Mouse (Mus musculus) thymus, postnatal 36 days (tissue): ENCODE measurements around the gene 2310034G01Rik.

Experiments
- DNase-seq, 2 experiments: peaks; one replicate each; pipeline ENCODE4 v3.0.0; 2022; ENCODE audit warnings: mixed read lengths in 2 of 2

2310034G01Rik gene

GRCm38 (mm10) chr19:46313591-46313990 is 36.5 kb downstream of the 2310034G01Rik start:
- peak in 1 of 2 experiments; percentile 1 for DNase-seq

GRCm38 (mm10) chr19:46313116-46313515 is 37.0 kb downstream of the 2310034G01Rik start:
- DNase-seq, result no peak

GRCm38 (mm10) chr19:46312566-46312965 is 37.5 kb downstream of the 2310034G01Rik start:
- no peak for DNase-seq

- peak in 1 of 2 experiments; percentile 0 for DNase-seq
These were observed 38.8 kb downstream of the 2310034G01Rik start for GRCm38 (mm10) chr19:46311341-46311740.

- DNase-seq, result peak in 1 of 2 experiments; percentile 1
These were observed 39.7 kb downstream of the 2310034G01Rik start for GRCm38 (mm10) chr19:46310312-46310865.

GRCm38 (mm10) chr19:46309651-46310305 is 40.3 kb downstream of the 2310034G01Rik start:
- DNase-seq, result peak in 1 of 2 experiments; percentile 3

- DNase-seq, result peak; percentile 86 to 87
These were observed 41.2 kb downstream of the 2310034G01Rik start for GRCm38 (mm10) chr19:46308706-46309435.

- no peak for DNase-seq
These were observed 41.8 kb downstream of the 2310034G01Rik start for GRCm38 (mm10) chr19:46308303-46308702.

GRCm38 (mm10) chr19:46307781-46308180 is 42.3 kb downstream of the 2310034G01Rik start:
- DNase-seq, result peak; percentile 1 to 9

- DNase-seq, result peak in 1 of 2 experiments; percentile 8
These were observed 43.3 kb downstream of the 2310034G01Rik start for GRCm38 (mm10) chr19:46306751-46307289.

GRCm38 (mm10) chr19:46306268-46306610 is 43.9 kb downstream of the 2310034G01Rik start:
- peak in 1 of 2 experiments; percentile 15 for DNase-seq

- peak; percentile 91 to 92 for DNase-seq
These were observed 44.5 kb downstream of the 2310034G01Rik start for GRCm38 (mm10) chr19:46305432-46306267.

- no peak for DNase-seq
These were observed 45.2 kb downstream of the 2310034G01Rik start for GRCm38 (mm10) chr19:46304908-46305333.

GRCm38 (mm10) chr19:46304216-46304841 is 45.8 kb downstream of the 2310034G01Rik start, which contains the start of gene Nfkb2:
TSS of gene Nfkb2 (plus strand) at chr19:46304320.
- DNase-seq, result peak; percentile 82 to 88

- peak in 1 of 2 experiments; percentile 16 for DNase-seq
These were observed 46.6 kb downstream of the 2310034G01Rik start for GRCm38 (mm10) chr19:46303251-46304215.

- DNase-seq, result no peak
These were observed 47.6 kb downstream of the 2310034G01Rik start for GRCm38 (mm10) chr19:46302551-46302950.

GRCm38 (mm10) chr19:46300294-46301045 is 49.6 kb downstream of the 2310034G01Rik start:
- DNase-seq, result no peak
